Mouse (Mus musculus): ENCODE results near the gene Dhfr. TPM values are rescaled to one million over a fixed set of nuclear protein-coding genes. Genes with fewer than 3 reads are reported as not detected.

Gene Dhfr
- polyA plus RNA-seq, 1 experiment from 2014 or later = 19.2 TPM

DNA sequence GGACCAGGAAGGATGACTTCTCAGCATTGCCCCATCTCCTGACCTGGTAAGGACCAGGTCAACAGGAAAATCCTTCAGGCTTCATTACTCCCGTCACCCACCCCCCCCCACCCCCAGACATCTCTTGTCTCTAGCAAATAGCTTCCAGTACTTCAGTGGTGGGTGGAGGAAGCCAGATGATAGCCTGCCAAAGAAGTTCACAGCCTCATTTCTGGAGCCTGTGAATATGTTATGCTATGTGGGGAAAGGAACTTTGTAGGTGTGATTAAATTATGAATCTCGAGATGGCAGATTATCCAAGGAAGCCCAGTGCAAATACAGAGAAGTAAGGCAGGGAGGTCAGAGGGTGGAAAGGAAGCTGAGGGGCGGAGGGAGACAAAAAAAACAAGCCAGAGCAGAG lies 69.2 kb downstream of the Dhfr start:
- H3K9ac ChIP-seq = no peak overlapping the region
- no peaks in the 10 kb centered on the region for H3K36me3 ChIP-seq (ENCODE audit: insufficient read depth)
- DNase-seq = no peak
- peaks cover 49% of the 10 kb centered on the region for H3K27me3 ChIP-seq (ENCODE audit: insufficient read depth, low read length)
- no peak overlapping the region for H3K27ac ChIP-seq (ENCODE audit: low read depth)
- H3K9me3 ChIP-seq (ENCODE audit: low read depth, low read length) = no peaks in the 10 kb centered on the region
- 30% methylated on average over 3 of the region's 3 CpGs for WGBS
- H3K4me3 ChIP-seq (ENCODE audit: low read depth, low read length) = no peak overlapping the region
- H3K4me1 ChIP-seq (ENCODE audit: insufficient read depth) = peaks cover 13% of the 10 kb centered on the region
- no peak for TF ChIP-seq CTCF (IDR thresholded peaks at IDR 0.05; ENCODE audit: low read depth)
- no peak overlapping the region for H3K4me2 ChIP-seq
- no peak for ATAC-seq (ENCODE audit: insufficient read depth)

DNA sequence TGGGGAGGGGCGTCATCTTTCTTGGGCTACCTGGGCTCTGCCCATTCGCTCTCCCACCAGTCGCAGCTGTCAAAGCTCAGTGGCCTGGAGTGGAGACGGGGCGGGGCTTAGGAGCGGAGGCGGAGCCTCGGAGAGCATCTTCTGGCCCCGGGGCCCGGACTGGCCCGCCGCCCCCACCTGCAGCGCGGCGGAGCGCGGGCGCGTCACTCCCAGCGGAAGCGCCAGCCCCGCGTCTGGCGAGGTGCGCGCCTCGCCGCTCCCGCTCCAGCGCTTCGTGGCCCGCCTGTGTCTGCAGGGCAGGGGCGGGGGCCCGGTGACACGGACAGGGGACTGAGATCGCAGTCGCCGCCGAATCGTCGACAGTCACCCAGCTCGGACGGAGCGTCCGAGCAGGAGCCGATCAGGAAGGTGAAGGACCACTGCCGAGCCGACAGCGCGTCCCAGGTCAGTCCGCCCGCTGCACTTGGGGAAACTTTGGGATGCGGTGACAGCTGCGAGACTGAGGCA lies 71.3 kb downstream of the Dhfr start, which contains the start of gene Ankrd34b:
Gene Ankrd34b, plus strand, starts transcription at position 139 of the 507 bp plus-strand sequence.
- H3K27ac ChIP-seq (ENCODE audit: low read depth) = no peak within 1 kb of the TSS
- H3K36me3 ChIP-seq (ENCODE audit: insufficient read depth) = no peaks in the 10 kb centered on the region
- ATAC-seq (ENCODE audit: insufficient read depth) = peak; percentile 71
- peaks cover 49% of the 10 kb centered on the region for H3K27me3 ChIP-seq (ENCODE audit: insufficient read depth, low read length)
- H3K4me1 ChIP-seq (ENCODE audit: insufficient read depth) = peaks cover 13% of the 10 kb centered on the region
- no peak for TF ChIP-seq CTCF (IDR thresholded peaks at IDR 0.05; ENCODE audit: low read depth)
- H3K9me3 ChIP-seq (ENCODE audit: low read depth, low read length) = no peaks in the 10 kb centered on the region
- peak within 1 kb of the TSS; percentile 54 for H3K4me3 ChIP-seq (ENCODE audit: low read depth, low read length)
- H3K9ac ChIP-seq = peak within 1 kb of the TSS; percentile 38
- peak within 1 kb of the TSS; percentile 98 for H3K4me2 ChIP-seq
- 1% methylated on average over 49 of the region's 54 CpGs for WGBS
- peak; percentile 70 for DNase-seq

DNA sequence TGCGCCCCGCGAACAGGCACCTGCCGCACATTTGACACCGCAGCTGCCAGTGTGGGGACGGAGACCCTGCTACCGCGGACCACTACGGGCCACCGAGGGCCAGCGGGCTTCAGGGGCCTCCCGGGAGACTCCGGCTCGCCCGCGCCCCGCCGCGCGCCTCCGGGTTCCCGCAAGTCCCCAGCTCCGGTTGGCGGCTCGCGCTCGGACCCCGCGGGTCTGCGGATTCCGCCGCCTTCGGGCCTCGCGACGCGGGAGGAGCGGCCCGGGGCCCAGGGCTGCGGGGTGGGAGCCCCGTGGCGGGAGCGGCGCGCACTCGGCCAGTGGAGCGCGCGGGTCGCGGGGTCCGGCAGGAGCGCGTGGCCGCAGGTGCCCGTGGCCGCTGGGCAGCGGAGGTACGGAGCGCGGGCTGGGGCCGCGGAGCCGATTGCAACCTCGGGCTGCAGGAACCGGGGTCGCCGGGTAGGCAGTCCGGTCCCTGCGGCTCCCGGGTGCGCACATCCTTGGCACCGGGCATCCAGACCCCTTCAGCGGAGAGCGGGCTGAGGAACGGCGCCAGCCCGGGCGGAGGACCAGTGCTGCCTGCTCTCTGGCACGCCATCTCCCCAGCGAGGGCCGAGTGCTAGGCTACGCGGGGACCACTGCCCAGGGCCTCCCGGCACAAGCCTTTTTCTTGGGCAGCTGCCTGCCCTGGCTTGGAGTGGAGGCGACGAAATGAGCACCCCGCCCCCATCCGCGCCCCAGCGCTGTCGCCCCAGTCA lies 71.9 kb downstream of the Dhfr start:
- H3K4me2 ChIP-seq = peak overlapping the region; percentile 98
- no peak overlapping the region for H3K27ac ChIP-seq (ENCODE audit: low read depth)
- TF ChIP-seq CTCF (IDR thresholded peaks at IDR 0.05; ENCODE audit: low read depth) = no peak
- H3K4me3 ChIP-seq (ENCODE audit: low read depth, low read length) = peak overlapping the region; percentile 54
- peak overlapping the region; percentile 38 for H3K9ac ChIP-seq
- peak; percentile 58 for ATAC-seq (ENCODE audit: insufficient read depth)
- WGBS = under 1% methylated on average over 83 of the region's 92 CpGs
- peaks cover 13% of the 10 kb centered on the region for H3K4me1 ChIP-seq (ENCODE audit: insufficient read depth)
- no peaks in the 10 kb centered on the region for H3K9me3 ChIP-seq (ENCODE audit: low read depth, low read length)
- peaks cover 49% of the 10 kb centered on the region for H3K27me3 ChIP-seq (ENCODE audit: insufficient read depth, low read length)
- H3K36me3 ChIP-seq (ENCODE audit: insufficient read depth) = no peaks in the 10 kb centered on the region
- DNase-seq = peak; percentile 31

DNA sequence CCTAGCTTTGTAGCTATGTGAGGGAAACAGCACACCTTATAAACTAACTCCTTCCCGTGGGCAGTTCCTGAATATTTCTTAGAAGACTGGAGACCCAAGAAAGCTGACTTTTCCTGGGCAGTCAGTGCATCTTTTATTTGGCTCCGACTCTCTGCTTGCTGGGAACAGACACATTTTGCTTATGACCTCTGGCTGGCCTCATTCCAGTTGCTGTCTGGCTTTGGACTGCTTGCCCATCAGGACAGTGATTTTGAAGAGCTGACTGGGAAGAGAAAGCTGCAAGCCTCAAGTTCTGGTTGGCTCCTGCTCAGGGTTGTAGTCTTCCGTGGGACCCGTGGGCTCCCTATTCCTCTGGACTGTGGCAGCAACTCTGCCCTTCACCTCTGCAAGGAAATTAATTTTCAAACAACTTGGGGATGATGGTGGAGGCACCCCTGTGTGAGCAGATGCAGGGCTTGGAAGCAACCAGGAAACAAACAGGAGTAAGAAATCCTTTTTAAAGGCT lies 72.9 kb downstream of the Dhfr start:
- no peak for TF ChIP-seq CTCF (IDR thresholded peaks at IDR 0.05; ENCODE audit: low read depth)
- H3K9ac ChIP-seq = no peak overlapping the region
- no peak overlapping the region for H3K27ac ChIP-seq (ENCODE audit: low read depth)
- peaks cover 13% of the 10 kb centered on the region for H3K4me1 ChIP-seq (ENCODE audit: insufficient read depth)
- DNase-seq (peak; percentile 82), ATAC-seq (ENCODE audit: insufficient read depth) (no peak)
- H3K4me3 ChIP-seq (ENCODE audit: low read depth, low read length) = peak overlapping the region; percentile 54; the same call in 1 of the 2 replicates
- no peaks in the 10 kb centered on the region for H3K36me3 ChIP-seq (ENCODE audit: insufficient read depth)
- H3K27me3 ChIP-seq (ENCODE audit: insufficient read depth, low read length) = peaks cover 49% of the 10 kb centered on the region
- H3K4me2 ChIP-seq = peak overlapping the region; percentile 98
- 26% methylated on average over 4 of the region's 4 CpGs for WGBS
- H3K9me3 ChIP-seq (ENCODE audit: low read depth, low read length) = no peaks in the 10 kb centered on the region

Other genes with a start within 250 kb of the Dhfr start
- 0.09 TPM in 1 of 2 replicates, not detected in the other for gene Rasgrf2, start 223.1 kb upstream of the Dhfr start, polyA plus RNA-seq (2014; fragmentation: Nextera tagmentation; extraction: Ambion mirVana)
- 0.95 and 1.4 TPM in 2 replicates for gene Gm20379, start 48.7 kb upstream of the Dhfr start, polyA plus RNA-seq (2014; fragmentation: Nextera tagmentation; extraction: Ambion mirVana)
- gene Msh3, start 277 bp downstream of the Dhfr start, polyA plus RNA-seq (2014; fragmentation: Nextera tagmentation; extraction: Ambion mirVana) = 27.6 and 29.1 TPM in 2 replicates
- 0.34 and 0.57 TPM in 2 replicates for gene Ankrd34b, start 71.2 kb downstream of the Dhfr start, polyA plus RNA-seq (2014; fragmentation: Nextera tagmentation; extraction: Ambion mirVana)
- 0.37 TPM in 1 of 2 replicates, not detected in the other for gene Fam151b, start 129.3 kb downstream of the Dhfr start, polyA plus RNA-seq (2014; fragmentation: Nextera tagmentation; extraction: Ambion mirVana)
- 11.9 and 13.6 TPM in 2 replicates for gene Zfyve16, start 176.1 kb downstream of the Dhfr start, polyA plus RNA-seq (2014; fragmentation: Nextera tagmentation; extraction: Ambion mirVana)
- gene Spz1, start 221.4 kb downstream of the Dhfr start, polyA plus RNA-seq (2014; fragmentation: Nextera tagmentation; extraction: Ambion mirVana) = not detected in 2 replicates